Comparison of ENCODE assay signal across 28 mouse cellular contexts in the genomic region with DNA sequence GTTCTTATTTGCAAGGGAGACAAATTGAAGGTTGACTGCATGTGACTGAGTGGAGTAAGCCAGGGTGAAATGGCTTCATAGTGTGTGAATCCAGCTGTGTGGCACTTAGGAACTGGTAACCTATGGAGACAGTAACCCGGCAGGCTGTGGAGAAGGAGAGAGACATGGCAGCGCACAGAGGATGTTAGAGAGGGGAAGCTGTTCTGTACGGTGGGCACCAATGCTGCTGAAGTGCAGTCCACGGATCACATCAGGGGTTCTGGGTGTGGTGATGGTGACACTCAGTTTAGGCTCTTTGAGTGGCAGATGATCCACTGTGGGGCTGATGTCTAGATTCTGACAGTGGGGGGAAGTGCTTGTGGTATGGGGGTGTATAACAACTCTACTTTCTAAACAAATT.
"Had no signal": no experiment of that assay in that cellular context is flagged by ENCODE, and none has a peak within 500 bp of the region (broad histone marks: within the 10 kb centered on the region; RNA-seq: fewer than 3 reads in every experiment).

No protein-coding gene starts in this region.

- H3K4me2 ChIP-seq: embryonic facial prominence, embryonic 12.5 days; embryonic facial prominence, embryonic 13.5 days; embryonic facial prominence, embryonic 15.5 days; forebrain, embryonic 12.5 days; forebrain, embryonic 13.5 days; forebrain, embryonic 15.5 days had no signal

- H3K4me3 ChIP-seq: embryonic facial prominence, embryonic 10.5 days; embryonic facial prominence, embryonic 12.5 days; embryonic facial prominence, embryonic 13.5 days; embryonic facial prominence, embryonic 15.5 days; erythroblast, embryonic 14.5 days; forebrain, embryonic 10.5 days; forebrain, embryonic 12.5 days; forebrain, embryonic 13.5 days; forebrain, embryonic 15.5 days; gastrocnemius, adult 2 months; heart, adult 2 months had no signal

- H3K36me3 ChIP-seq: embryonic facial prominence, embryonic 12.5 days; embryonic facial prominence, embryonic 15.5 days; forebrain, embryonic 15.5 days had no signal

- H3K9ac ChIP-seq: embryonic facial prominence, embryonic 13.5 days; embryonic facial prominence, embryonic 15.5 days; forebrain, embryonic 12.5 days; forebrain, embryonic 13.5 days; forebrain, embryonic 15.5 days; forebrain, postnatal 0 days had no signal

- H3K27me3 ChIP-seq: embryonic facial prominence, embryonic 12.5 days; embryonic facial prominence, embryonic 13.5 days; embryonic facial prominence, embryonic 15.5 days; forebrain, embryonic 12.5 days; forebrain, embryonic 13.5 days; forebrain, embryonic 15.5 days had no signal

- DNase-seq: cerebellum, adult 18-20 months; cerebellum, adult 2 months; cerebellum, adult 8-10 months; cerebellum, adult 9-10 months; cerebellum, adult 9-11 months; cerebellum, postnatal 10 days; cerebellum, postnatal 14 days; cerebellum, postnatal 25 days; cerebellum, postnatal 36 days; embryo, embryonic 11 days; forebrain, postnatal 0 days; gastrocnemius, adult 2 months; gastrocnemius, postnatal 10 days; gastrocnemius, postnatal 14 days; gastrocnemius, postnatal 25 days; gastrocnemius, postnatal 36 days; heart, adult 2 months had no signal

- H3K27ac ChIP-seq: embryonic facial prominence, embryonic 10.5 days; embryonic facial prominence, embryonic 12.5 days; embryonic facial prominence, embryonic 13.5 days; embryonic facial prominence, embryonic 15.5 days; forebrain, embryonic 10.5 days; forebrain, embryonic 12.5 days; forebrain, embryonic 13.5 days; forebrain, embryonic 15.5 days; heart, adult 2 months had no signal

- ATAC-seq: forebrain, embryonic 13.5 days; forebrain, embryonic 14.5 days; forebrain, embryonic 15.5 days; forebrain, embryonic 16.5 days; forebrain, postnatal 0 days had no signal

- H3K9me3 ChIP-seq: embryonic facial prominence, embryonic 10.5 days; embryonic facial prominence, embryonic 13.5 days; embryonic facial prominence, embryonic 15.5 days; forebrain, embryonic 13.5 days; forebrain, embryonic 15.5 days had no signal
